Mouse (Mus musculus) thymus, postnatal 25 days (tissue): ENCODE measurements around the gene Rtn4rl2.
"Not testable (repeated sequence)": the region's sequence is repeated elsewhere in the genome, so short reads cannot be mapped to it uniquely, and the experiment has no call there.

Experiments
- DNase-seq: peaks from one replicate; pipeline ENCODE4 v3.0.0; 2022

Gene Rtn4rl2

DNA sequence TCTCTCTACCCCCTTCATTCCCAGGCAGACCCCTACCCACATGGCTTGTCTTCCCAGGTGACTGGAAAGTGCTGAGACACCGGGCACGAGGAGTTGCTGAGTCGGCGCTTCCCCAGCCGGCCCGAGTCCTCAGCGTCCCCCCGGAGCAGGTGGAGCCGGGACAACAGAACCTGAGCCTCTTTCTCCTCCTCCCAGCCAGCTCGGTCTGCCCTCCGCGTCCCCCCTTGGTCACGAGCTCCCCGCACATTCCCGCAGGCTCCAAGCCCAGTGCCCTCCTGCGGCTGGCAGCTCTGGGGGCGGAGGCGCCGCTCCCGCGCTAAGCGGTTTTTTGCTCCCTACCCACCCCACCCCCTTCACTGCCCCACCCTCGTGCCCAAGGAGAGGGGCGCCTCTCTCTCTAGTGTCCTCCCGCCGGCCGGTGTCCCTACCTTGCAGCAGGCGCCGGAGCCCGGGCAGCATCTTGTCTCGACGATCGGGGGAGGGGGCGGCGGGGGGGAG, at the start of gene Rtn4rl2:
Gene Rtn4rl2, minus strand, starts transcription at position 477 of the 498 bp plus-strand sequence.
- no peak for DNase-seq

DNA sequence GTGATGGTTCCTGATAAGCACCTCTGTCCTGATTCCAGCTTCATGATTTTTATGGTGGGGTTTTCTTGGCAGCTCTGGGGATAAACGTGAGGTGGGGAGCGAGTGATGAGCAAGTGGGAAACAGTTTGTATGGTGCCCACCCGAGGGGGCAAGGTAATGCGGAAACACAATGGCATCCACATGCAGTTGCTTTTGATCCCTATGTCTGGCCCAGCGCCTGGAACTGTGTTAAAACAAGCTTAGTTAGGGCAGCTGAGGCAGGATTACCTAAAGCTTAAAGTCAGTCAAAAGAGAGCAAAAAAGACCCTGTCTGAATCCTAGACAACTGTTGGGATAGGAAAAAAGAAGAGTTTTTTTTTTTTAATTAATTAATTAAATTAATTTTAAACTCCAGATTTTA, 48.6 kb upstream of the Rtn4rl2 start:
- DNase-seq = no peak

DNA sequence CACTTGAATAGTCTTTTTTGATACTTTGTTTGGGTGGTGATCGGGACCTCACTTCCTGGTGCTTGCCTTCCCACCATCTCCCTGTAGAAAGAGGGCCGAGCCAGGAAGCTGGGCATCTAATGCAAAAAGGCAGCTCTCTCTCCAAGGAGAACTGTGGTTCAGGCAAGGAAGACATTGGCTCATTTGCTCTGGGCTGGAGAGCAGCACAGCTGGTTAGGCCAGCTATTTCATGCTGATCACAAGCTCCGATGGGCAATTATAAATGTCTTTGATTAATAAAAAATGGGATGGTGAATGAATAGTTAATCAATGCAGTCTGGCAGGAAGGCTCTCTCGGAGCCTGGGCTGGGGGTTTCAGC, 48.1 kb upstream of the Rtn4rl2 start:
- no peak for DNase-seq

DNA sequence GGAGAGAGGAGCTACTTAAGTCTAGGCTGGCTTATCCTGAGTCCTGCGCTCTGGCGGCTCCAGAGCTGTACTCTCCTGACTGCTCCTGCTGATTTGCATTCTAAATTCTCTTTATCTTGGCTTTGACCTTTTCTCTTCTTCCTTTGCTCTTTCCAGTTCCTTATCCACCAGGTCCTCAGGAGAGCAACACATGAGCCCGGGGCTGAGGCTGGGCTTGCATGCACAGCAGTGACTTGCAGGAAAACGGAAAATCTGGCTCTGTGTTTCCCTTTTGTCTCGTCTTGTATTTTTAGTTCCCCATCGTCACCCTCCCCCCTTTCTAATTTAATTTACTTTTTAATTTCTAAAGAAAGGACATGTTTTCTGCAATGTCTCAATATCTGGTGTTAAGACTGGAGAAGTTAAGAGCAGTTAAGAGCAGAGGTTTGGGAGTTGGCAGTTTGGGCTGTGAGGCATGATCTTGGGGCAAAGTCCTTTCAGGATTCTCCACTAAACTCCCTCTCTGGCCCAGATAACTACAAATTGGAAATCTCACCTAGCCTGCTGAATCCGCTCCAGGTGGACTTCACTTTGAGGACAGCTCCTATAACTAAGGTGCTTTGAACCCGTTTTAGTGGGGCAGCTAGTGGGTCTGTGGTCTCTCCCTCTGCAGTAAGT, 47.6 kb upstream of the Rtn4rl2 start:
- no peak for DNase-seq

DNA sequence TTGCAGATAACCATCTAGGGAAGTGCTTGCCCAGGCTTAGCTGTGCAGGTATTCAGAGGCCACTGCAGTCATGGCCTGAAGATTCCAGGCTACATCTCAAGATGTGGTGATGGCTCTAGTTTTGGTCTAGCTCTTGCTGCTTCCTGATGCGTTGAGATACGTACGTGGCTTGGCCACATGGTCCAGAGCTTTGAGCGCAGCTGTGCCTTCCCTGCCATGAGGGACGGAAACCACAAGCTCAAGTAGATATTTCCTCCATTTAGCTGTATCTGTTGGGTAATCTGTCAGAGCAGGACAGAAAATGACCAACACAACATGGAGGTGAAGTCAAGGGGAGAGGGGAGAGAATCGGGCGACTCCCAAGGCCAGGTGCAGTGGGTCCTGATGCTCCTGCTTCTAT, 43.7 kb upstream of the Rtn4rl2 start:
- no peak for DNase-seq

DNA sequence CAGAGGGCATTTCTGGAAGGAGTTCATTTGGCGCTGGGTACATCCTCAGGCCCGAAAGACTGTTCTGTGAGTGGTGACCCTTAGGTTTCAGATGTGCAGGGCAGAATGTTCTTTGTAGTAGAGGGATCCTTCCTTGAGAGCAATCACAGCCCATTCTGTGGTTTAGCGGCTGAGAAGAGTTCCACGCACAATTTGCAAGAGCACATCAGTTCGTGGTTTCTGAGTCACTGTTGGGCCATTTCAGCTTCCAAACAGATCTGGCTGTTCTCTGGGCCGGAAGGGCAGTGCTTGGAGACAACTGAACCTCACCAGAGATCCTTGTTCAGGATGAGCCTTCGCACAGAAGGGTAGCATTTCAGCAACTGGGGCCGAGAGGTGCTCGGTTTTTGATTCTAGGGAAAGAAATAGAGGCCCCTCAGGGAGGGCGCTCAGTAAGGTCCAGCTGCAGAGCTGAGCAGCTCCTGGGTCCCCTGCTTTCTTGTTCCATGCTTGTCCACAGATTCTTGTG, 33.1 kb upstream of the Rtn4rl2 start:
- no peak for DNase-seq

DNA sequence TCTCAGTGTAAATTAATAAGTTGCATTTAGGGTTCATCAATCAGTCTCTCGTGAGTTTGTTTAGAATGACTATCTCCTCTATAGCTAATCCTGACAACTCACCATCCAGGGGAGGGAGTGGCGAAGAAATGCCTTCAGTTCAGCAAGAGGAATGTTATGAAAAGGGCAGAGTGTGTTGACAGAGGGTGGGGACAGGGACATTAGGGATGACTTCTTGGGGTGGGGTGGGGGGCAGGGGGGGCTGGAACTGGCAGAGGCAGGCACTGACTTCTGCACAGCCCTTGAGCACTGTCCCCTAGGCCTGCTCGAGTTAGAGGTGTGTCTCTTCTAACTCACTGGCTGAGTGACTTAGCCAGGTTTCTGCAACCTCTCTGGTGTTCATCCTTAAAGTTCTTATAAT, 31.7 kb upstream of the Rtn4rl2 start:
- DNase-seq = no peak

DNA sequence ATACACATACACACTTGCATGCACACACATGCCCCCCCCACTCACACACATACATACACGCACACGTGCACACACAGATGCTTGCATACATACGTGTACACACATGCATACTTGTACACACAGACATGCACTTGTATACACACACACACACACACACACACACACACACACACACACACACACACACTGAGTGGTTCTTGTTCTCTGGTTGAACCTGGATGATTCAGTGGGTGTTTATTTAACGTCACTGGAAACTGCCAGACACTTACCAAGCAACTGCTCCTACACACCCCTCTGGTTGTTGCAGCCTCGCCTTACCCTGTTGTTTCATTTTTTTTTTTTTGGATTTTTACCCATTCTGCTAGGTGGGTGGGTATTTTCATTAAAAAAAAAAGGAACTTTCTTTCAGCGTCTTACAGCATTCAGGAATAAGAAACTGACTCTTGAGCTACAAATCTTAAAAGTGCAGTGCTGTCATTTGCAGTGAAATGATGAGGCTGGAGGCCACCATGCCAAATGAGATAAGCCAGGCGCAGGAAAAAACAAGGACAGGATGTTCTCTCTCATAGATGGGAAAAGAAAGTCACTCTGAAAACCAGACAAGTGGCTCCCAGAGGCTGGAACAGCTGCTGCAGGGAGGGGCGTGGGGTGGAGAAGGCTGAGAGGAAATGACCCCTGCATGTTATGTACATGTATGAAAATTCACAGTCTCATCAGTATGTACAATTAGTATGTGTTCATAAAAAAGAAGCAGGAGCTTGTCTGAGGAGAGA, 30.2 kb upstream of the Rtn4rl2 start:
- no peak for DNase-seq

DNA sequence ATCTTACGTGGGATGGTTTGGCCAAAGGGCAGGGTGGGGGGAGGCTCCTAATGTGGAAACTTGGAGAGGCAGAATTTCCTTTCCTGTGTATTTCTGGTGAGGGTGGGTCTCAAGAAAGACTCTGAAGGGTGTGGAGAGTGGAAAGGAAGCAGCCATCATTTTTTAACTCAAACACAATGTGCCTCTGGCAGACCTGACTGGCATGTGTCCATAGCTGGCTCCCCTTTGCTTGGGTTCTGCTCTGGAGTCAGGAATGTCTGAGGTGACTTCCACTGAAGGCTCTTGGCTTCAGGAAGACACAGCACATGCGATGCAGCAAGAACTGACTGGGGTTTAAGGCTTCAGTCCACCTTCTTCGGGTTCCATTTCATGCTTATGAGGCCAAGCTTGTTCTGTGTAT, 28.8 kb upstream of the Rtn4rl2 start:
- no peak for DNase-seq

DNA sequence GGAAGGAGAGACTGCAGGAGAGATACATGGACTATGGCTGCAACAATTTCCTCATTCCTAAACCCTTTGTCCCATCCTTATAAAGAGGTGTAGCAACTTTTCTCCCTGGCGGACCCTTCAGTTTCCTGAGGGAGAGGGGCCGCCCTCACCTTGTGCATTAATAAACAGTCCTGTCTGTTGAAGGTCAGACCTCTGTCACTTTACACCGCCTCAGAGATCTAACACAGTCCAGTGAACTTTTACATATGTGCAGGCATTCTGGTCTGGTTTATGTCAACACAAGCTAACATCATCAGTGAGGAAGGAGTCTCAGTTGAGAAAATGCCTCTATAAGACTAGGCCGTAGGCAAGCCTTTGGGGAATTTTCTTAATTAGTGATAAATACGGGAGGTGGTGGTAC, 27.4 kb upstream of the Rtn4rl2 start:
- DNase-seq = no peak

DNA sequence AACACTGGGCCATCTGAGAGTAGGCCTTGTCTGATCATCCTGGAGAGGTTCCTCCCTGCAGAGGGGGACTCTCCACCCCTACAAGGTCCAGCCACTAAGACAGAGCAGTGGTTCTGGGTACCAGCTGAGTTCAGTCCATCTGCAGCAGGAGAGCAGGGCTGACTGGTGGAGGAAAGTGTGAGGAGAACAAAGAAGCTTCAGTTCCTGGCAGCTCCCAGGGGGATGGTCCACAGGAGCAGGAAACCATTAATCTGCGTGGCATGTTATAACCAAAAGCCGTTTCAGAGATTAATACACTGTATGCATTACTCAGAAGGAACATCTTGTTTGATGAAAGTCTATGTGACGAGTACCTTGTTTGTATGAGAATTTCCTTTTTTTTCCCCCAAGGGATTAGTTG, 26.2 kb upstream of the Rtn4rl2 start:
- no peak for DNase-seq

DNA sequence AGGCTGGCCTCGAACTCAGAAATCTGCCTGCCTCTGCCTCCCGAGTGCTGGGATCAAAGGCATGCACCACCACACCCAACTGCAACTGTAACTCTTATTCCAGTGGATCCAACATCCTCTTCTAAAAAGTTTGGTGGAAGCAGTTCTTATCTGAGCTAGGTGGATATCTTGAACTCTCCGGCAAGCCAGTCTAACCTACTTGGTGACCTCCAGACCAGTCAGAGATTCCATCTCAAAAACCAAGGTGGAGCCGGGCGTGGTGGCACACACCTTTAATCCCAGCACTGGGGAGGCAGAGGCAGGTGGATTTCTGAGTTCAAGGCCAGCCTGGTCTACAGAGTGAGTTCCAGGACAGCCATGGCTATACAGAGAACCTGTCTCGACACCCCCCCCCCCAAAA, 10.2 kb upstream of the Rtn4rl2 start:
- not testable (repeated sequence) for DNase-seq

DNA sequence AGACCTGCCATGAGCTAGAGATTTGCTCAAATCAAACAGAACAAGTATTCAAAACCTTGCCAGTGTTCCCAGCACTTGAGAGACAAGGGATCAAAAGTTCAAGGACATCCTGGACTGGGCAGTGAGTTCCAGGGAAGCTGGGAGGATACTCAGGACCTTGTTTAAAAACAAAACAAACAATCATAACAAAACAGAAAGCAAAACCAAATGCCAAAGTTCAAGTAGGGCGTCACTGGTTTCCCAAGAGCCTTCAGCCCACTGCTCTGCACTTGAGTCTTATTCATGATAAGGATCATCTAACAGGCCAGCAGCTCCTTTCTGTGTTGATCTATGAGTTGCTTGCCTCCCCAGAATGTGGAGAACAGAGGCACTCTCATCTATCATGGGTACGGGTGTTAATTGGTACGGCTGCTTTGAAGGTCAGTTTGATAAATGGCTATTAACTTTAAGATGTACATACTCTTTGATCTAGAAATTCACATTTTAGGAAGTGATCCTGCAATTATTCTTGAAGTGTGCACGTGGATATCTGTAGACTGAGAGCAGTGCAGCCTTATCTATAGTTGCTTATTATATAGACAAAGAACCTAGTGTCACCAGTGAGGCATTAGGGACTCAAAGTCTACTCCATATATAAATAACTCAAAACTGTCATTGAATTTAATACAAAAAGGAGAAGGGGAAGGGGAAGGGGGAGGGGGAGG, 9.1 kb upstream of the Rtn4rl2 start:
- no peak for DNase-seq

DNA sequence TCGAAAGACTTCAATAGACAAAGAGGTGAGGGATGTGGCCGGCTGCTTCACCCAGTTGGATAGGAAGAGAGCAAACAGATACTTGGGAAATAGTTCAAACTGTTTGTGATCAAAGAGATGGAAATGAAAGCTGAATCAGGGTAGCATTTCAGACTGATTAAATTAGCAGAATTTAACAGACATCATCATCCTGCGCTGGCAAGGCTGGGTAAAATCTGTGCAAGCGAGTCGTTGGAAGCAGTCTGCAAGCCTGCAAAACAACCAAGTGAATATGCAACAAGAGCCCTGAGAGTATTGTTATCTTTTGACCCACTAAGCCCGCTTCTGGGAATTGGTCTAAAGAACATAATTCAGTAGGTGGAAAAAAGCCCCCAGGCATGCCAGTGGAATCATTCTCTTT, 6.8 kb upstream of the Rtn4rl2 start:
- DNase-seq = no peak

DNA sequence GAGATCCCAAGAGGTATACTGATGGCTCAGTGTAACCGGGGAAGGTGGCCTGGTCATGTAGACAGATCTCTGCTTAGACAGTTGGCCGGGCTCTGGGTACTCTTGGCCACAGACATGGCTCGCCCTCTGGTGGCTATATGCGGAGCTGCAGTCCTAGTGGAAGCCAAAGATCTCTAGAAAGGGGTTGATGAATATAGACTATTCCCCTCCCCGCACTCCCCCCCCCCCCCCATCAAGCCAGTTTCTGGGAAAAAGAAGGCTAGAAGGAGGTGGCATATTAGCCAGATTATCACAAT, 3.5 kb upstream of the Rtn4rl2 start:
- DNase-seq = peak; percentile 75

DNA sequence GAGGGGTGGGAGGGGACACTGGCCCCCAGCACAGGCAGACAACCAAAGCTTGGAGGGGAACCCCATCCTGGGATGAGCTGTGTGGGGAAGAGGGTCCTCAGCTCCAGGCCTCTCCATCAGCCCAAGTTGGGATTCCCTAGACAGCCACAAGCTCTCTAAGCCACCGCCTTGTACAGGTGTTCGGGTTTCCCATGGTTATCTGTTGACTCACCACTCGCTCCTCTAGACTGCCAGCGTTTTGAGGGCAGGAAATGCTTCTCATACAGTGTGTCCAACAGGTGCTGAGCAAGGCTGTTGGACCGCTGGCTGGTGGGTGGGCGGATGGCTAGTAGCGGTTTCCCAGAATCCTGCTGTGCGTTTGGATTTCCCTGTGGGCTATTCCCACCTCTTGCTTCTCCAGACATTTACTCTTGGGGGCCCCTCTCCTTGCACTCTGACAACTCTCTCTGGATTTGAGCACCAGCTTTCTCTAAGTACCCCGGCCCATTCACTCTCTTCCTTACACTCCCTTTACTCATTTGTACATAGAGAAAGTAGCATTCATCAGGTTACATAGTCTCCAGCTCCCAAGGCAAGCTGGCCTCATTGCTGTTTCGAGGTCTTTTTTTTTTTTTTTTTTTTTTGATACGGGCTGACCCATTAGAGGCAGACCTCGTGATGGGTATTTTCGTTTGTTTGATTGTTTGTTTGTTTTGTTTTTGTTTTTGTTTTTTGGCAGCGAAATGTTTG, 3.0 kb upstream of the Rtn4rl2 start:
- DNase-seq = no peak

DNA sequence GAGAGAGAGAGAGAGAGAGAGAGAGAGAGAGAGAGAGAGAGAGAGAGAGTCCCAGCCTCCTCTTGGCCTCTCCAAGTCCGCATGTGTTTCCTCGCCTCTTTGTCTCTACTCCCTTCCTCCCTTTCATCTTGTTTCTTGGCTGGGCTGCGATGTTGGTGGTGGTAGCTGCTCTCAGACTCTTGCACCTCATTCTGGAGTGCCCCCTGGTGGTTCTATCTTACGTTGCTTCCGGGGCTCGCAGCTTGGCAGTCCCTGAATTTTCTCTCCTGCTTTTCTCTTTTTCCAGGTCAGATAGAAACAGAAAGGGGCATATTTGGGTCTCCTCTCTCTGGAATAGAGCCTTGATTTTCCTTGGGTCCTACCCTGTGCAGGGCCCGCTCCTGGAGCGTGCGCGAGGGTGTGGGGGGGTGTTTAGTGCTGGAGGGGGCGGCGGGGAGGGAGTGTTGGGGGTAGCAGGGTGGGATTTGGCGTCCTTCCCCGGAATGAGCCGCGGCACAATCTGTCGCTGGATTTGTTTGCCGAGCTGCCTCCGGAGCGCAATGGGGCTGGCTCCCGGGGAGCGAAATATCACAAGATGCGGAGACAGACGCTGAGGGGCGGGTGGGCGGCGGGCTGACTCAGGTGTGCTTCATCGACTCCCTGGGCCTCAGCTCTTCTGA, 2.3 kb upstream of the Rtn4rl2 start:
- peak; percentile 81 for DNase-seq

DNA sequence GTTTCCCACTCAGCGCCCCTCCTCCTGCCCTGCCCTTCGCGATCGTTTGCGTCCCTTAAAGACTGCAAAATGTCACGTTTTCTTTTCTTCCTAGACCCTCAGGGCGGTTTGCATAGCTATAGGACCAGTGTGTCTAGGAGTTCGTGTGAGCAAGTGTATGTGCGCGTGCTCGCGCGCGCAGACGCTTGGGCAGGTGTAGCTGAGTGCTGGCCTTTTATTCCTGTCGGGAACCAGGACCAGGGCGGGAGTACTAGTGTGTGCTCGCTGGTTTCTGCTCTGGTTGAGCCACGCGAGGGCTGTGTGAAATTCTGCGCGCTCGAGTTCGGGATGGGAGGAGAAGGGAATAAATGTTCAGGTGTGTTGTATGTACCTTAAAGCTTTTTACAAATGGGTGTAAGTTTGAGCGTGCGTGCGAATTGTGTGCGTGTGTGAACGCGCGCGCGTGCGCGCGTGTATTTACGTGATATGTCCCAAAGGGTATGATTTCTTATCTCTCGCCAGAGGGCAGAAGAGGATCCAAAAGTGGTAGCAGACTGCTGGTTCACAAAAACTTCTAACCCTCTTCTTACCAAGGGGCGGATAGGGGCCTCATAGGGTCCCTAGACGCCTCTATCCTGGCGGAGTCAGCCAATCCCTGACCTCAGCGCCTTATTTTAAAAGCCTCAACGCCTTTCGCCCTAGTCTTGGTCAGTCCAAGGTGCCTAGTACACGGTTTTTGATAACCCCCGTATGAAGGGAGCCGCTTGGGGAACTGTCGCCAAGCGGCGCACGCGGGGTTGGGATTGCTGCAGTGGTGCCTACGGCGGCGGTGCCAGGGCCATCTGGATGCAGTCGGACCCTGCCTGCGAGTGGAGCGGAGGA, 1.1 kb upstream of the Rtn4rl2 start:
- DNase-seq = peak; percentile 23

DNA sequence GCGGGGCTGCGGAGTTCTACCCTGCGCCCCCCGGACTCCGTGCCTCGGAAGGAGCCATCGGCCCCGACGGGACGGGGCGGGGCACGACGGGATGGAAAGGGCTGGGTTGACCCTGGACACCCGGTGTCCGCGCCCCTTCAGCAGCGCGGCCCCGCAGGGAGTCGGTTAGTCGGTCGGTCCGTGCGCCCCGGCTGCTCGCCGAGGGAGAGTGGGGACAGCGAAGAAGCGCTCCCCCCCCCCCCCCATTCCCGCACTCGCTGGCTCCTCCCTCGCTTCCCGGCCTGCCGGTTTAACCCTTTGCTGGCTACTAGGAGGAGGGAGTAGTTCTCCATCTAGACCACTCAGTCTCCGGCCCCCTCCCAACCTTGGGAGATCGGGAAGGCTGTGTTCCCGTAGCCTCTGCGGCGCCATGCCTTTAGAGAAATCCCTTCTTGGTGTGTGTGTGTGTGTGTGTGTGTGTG, 341 bp upstream of the Rtn4rl2 start:
- no peak for DNase-seq

DNA sequence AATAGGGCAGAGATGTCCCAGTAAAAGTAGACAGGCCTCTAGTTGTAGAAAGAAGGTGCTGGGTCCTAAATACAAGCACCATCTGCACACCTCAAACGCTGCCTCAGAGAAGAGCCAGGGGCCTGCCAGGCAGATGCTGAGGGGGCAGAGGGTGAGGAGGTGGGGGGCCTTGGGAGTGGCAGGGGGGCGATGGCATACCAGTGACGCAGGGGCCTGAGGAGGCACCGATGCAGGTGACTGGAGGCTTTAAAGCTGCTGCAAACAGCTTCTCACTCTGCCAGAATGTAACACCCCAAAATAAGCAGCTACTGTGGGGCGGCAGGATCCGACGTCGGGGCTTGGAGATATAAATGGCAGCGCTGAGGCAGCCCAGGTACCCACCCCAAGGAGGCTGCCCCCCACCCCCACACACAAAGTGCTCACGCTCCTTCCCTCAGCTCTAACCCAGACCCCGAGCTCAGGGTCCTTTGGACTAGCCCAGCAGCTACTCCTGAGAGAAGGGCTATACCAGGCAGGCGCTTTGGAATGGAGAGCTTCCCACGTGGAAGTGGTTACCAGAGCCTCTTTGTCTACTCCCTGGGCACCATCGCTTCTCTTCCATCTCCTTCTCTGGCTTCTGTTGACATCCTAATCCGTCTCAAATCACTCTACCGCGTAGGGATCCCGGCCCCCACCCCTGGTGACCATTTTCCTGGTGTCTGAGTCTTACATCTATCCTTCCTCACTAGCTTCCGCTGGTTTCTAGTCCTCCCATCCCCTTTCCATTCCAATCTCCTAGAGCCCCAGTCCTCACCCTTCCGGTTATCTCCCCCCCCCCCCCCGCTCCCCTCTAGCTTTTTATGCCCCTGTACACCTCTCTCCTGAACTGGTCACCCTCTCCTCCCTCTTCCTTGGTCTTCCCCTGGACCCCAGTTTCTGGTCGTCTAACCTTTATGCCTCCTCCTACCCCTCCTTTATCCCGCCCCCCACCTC, 1.1 kb downstream of the Rtn4rl2 start:
- DNase-seq = no peak
